Mouse (Mus musculus): Measurements from ENCODE around the gene Ppara. TPM values are rescaled to one million over a fixed set of nuclear protein-coding genes. Genes with fewer than 3 reads are reported as not detected.

Gene Ppara
- total and polyA plus RNA-seq, 2 experiments from 2014 or later = 11.6 to 33.4 TPM

DNA sequence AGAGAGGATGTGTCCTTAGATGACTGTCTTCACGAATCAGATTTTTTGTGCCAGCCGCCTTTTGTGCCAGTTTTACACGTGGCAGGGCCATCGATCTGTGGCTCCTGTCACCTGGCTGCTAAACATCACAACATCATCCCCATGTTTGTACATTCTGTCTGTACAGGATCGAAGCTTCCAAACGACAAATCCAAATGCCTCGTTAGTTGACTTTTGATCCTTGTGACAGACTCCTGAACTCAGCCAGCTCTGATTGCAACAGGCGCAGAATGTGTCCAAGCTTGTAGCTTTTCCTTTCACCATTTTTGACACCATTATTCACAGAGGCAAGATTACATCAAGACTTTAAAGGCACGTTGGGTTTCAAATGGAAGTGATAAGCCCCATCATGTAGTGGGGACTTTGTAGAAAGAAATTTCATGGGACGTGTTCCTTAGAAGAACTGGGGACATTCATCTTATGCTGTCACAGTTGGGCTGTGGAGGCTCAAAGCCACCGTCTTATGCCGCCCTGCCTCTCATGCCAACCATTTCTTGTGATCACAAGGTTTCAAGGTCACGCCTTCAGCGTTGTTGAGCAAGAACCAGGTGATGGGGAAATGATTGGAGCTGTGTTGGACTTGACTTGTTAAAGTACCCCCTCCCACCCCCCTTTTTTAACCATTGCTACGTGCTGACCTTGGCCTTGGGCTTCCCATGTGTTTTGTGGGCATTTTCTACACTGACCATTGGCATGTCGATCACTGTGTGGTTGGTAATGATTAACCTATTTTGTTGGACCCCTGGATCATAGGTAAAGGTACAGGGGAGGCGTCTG, 36.7 kb downstream of the Ppara start:
- no peaks in the 10 kb centered on the region for H3K36me3 ChIP-seq (replicated peaks; ENCODE audit: control insufficient read depth, insufficient read depth, low read length)
- H3K4me2 ChIP-seq (ENCODE audit: low read depth, low read length) = no peak overlapping the region
- 82% methylated on average over 17 of the region's 17 CpGs for WGBS
- H3K4me1 ChIP-seq (ENCODE audit: control insufficient read depth, insufficient read depth) = peaks cover 8% of the 10 kb centered on the region; the same call in 1 of the 2 replicates
- no peak overlapping the region for H3K27ac ChIP-seq (ENCODE audit: low read depth)
- DNase-seq (ENCODE audit: low spot score) (no peak), ATAC-seq (ENCODE audit: insufficient read depth, low read depth) (no peak)
- H3K9ac ChIP-seq (replicated peaks; ENCODE audit: low read depth, low read length) = no peak overlapping the region
- no peaks in the 10 kb centered on the region for H3K9me3 ChIP-seq (replicated peaks; ENCODE audit: control insufficient read depth, low read length)
- H3K27me3 ChIP-seq (ENCODE audit: control insufficient read depth, insufficient read depth, low read length) = no peaks in the 10 kb centered on the region
- TF ChIP-seq CTCF (IDR thresholded peaks at IDR 0.05; ENCODE audit: low read depth) (no peak), EP300 (IDR thresholded peaks at IDR 0.05; ENCODE audit: low read depth) (no peak)
- no peak overlapping the region for H3K4me3 ChIP-seq (ENCODE audit: low read depth, low read length)

DNA sequence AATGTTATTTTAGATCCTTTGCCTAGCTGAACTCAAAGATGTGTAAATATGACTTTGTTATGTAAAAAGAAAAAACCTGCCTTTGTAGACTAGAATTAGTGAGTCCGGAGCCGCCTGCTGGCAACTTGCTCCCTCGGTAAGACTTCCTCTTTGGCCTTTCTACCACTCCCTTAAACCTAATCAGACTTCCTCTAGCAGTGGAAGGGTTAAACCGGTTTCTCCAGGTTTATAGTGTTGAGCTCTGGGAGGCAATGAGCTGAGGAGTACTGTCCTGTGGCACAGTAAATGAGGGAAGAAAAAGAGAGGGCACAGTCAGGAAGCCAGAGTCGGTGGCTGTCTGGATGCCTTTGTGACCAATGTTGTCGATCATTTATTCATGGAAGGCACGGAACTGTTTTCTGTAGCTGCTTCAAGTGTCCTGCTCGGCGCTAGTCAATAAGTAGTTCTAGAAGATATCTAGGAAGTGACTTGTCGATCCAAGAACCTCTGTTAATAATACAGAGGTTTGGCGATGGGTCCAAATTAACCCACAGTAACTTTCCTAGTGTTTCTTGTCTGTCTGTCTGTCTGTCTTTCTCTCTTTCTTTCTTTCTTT, 37.5 kb downstream of the Ppara start:
- H3K4me1 ChIP-seq (ENCODE audit: control insufficient read depth, insufficient read depth) = peaks cover 8% of the 10 kb centered on the region; the same call in 1 of the 2 replicates
- ATAC-seq (ENCODE audit: insufficient read depth, low read depth) (no peak), DNase-seq (ENCODE audit: low spot score) (no peak)
- H3K27ac ChIP-seq (ENCODE audit: low read depth) = no peak overlapping the region
- H3K4me2 ChIP-seq (ENCODE audit: low read depth, low read length) = no peak overlapping the region
- WGBS = 75% methylated on average over 11 of the region's 11 CpGs
- no peaks in the 10 kb centered on the region for H3K36me3 ChIP-seq (replicated peaks; ENCODE audit: control insufficient read depth, insufficient read depth, low read length)
- no peaks in the 10 kb centered on the region for H3K27me3 ChIP-seq (ENCODE audit: control insufficient read depth, insufficient read depth, low read length)
- TF ChIP-seq CTCF (IDR thresholded peaks at IDR 0.05; ENCODE audit: low read depth) = no peak
- no peak for TF ChIP-seq EP300 (IDR thresholded peaks at IDR 0.05; ENCODE audit: low read depth)
- no peak overlapping the region for H3K9ac ChIP-seq (replicated peaks; ENCODE audit: low read depth, low read length)
- no peak overlapping the region for H3K4me3 ChIP-seq (ENCODE audit: low read depth, low read length)
- no peaks in the 10 kb centered on the region for H3K9me3 ChIP-seq (replicated peaks; ENCODE audit: control insufficient read depth, low read length)

DNA sequence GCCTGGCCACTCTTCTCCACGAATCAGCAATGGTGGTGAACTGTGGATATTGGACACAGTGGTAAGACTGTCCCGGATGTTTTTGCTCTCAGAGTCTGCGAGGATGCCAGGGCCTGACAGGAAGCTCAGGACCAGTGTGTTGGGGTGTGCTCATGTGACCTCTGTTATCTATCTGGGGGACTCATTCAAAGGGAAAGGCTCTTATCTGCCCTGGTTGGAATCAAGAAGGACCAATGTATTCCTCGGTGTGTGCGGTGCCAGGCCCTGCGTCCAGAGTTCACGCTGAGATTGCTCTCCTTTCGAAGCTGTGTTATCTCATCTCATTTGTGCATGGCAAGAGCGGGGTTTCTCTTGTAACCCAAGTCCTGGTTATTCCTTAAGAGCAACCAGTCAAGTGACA, 39.6 kb downstream of the Ppara start:
- Histone ChIP-seq H3K4me3 (ENCODE audit: low read depth, low read length) (no peak overlapping the region), H3K9ac (replicated peaks; ENCODE audit: low read depth, low read length) (no peak overlapping the region), H3K27ac (ENCODE audit: low read depth) (no peak overlapping the region; the same call in 1 of the 2 replicates), H3K27me3 (ENCODE audit: control insufficient read depth, insufficient read depth, low read length) (no peaks in the 10 kb centered on the region), H3K4me1 (ENCODE audit: control insufficient read depth, insufficient read depth) (peaks cover 8% of the 10 kb centered on the region; the same call in 1 of the 2 replicates), H3K36me3 (replicated peaks; ENCODE audit: control insufficient read depth, insufficient read depth, low read length) (no peaks in the 10 kb centered on the region), H3K9me3 (replicated peaks; ENCODE audit: control insufficient read depth, low read length) (no peaks in the 10 kb centered on the region), H3K4me2 (ENCODE audit: low read depth, low read length) (no peak overlapping the region)
- WGBS = 60% methylated on average over 9 of the region's 9 CpGs
- TF ChIP-seq EP300 (IDR thresholded peaks at IDR 0.05; ENCODE audit: low read depth) (no peak), CTCF (IDR thresholded peaks at IDR 0.05; ENCODE audit: low read depth) (no peak)
- DNase-seq (ENCODE audit: low spot score) (no peak), ATAC-seq (ENCODE audit: insufficient read depth, low read depth) (no peak)

DNA sequence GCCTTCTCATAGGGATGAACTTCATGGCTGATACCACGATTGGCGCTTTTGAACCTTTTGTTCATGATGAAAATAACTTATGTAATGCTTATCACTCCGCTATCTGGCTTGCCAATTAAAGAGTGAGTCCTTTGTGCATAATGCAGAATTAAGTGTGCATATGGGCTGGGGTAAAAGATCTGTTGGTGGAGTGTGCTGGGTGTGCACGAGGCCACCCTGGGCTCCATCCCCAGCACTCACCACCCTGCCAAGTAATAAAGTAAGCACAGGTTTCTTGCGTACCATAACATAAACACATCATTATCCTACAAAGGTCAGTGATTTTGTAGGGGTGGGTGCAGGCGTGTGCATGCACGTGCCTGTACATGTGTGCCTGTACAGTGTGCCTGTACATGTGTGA, 40.2 kb downstream of the Ppara start:
- no peak overlapping the region for H3K4me2 ChIP-seq (ENCODE audit: low read depth, low read length)
- TF ChIP-seq EP300 (IDR thresholded peaks at IDR 0.05; ENCODE audit: low read depth) (no peak), CTCF (IDR thresholded peaks at IDR 0.05; ENCODE audit: low read depth) (no peak)
- no peak overlapping the region for H3K9ac ChIP-seq (replicated peaks; ENCODE audit: low read depth, low read length)
- no peak overlapping the region for H3K27ac ChIP-seq (ENCODE audit: low read depth)
- no peaks in the 10 kb centered on the region for H3K27me3 ChIP-seq (ENCODE audit: control insufficient read depth, insufficient read depth, low read length)
- no peak for ATAC-seq (ENCODE audit: insufficient read depth, low read depth)
- no peak for DNase-seq (ENCODE audit: low spot score)
- WGBS = 83% methylated on average over 7 of the region's 7 CpGs
- no peaks in the 10 kb centered on the region for H3K9me3 ChIP-seq (replicated peaks; ENCODE audit: control insufficient read depth, low read length)
- H3K4me3 ChIP-seq (ENCODE audit: low read depth, low read length) = no peak overlapping the region
- no peaks in the 10 kb centered on the region for H3K36me3 ChIP-seq (replicated peaks; ENCODE audit: control insufficient read depth, insufficient read depth, low read length)
- peaks cover 8% of the 10 kb centered on the region; the same call in 1 of the 2 replicates for H3K4me1 ChIP-seq (ENCODE audit: control insufficient read depth, insufficient read depth)

DNA sequence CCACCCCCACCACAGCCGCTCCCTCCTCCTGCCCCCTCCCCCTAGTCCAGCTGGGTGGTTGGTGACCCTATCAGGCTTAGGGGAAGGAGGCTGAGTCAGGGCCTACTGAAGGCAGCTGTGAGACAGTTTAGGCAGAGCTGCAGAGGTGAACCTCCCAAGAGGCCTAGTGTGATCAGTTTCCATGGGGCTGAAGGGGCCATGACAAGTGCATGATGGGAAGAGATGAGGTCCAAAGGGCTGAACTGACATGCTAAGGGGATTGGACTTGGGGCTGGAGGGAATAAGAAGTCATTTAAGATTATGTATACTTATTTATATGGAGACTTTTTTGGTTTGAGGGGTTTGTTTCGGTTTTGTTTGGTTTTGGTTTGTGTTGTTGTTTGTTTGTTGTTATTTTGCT, 41.5 kb downstream of the Ppara start:
- Histone ChIP-seq H3K27ac (ENCODE audit: low read depth) (no peak overlapping the region; the same call in 1 of the 2 replicates), H3K36me3 (replicated peaks; ENCODE audit: control insufficient read depth, insufficient read depth, low read length) (no peaks in the 10 kb centered on the region), H3K9me3 (replicated peaks; ENCODE audit: control insufficient read depth, low read length) (no peaks in the 10 kb centered on the region), H3K9ac (replicated peaks; ENCODE audit: low read depth, low read length) (no peak overlapping the region), H3K4me3 (ENCODE audit: low read depth, low read length) (no peak overlapping the region), H3K27me3 (ENCODE audit: control insufficient read depth, insufficient read depth, low read length) (no peaks in the 10 kb centered on the region), H3K4me2 (ENCODE audit: low read depth, low read length) (no peak overlapping the region), H3K4me1 (ENCODE audit: control insufficient read depth, insufficient read depth) (peaks cover 8% of the 10 kb centered on the region; the same call in 1 of the 2 replicates)
- TF ChIP-seq EP300 (IDR thresholded peaks at IDR 0.05; ENCODE audit: low read depth) = no peak
- no peak for TF ChIP-seq CTCF (IDR thresholded peaks at IDR 0.05; ENCODE audit: low read depth)
- DNase-seq (ENCODE audit: low spot score) (no peak), ATAC-seq (ENCODE audit: insufficient read depth, low read depth) (no peak)
- 86% methylated on average over 2 of the region's 2 CpGs for WGBS

All from heart, postnatal 0 days (tissue).